Mouse (Mus musculus) layer of hippocampus, adult 9-11 months (tissue): ENCODE measurements around the gene Vmn2r75.
"Not testable (repeated sequence)": the region's sequence is repeated elsewhere in the genome, so short reads cannot be mapped to it uniquely, and the experiment has no call there.

Experiments used
- DNase-seq: peaks from one replicate; pipeline ENCODE4 v3.0.0; 2022

The Vmn2r75 gene

GRCm38 (mm10) chr7:86171678-86172077 is at the start of gene Vmn2r75:
TSS of gene Vmn2r75 (minus strand) at chr7:86171778.
- not testable (repeated sequence) for DNase-seq

GRCm38 (mm10) chr7:86211345-86211744 is 39.8 kb upstream of the Vmn2r75 start:
- DNase-seq = no peak
